Mouse (Mus musculus): ENCODE measurements at regions not wholly inside any gene's neighbourhood (a gene's known extent, or its start where the extent isn't known, plus 50 kb on each side); places are given as distances from the start of the nearest gene placed in this dataset.
A peak's percentile ranks its signal among the peaks of the same experiment; 100 is the strongest.

DNA sequence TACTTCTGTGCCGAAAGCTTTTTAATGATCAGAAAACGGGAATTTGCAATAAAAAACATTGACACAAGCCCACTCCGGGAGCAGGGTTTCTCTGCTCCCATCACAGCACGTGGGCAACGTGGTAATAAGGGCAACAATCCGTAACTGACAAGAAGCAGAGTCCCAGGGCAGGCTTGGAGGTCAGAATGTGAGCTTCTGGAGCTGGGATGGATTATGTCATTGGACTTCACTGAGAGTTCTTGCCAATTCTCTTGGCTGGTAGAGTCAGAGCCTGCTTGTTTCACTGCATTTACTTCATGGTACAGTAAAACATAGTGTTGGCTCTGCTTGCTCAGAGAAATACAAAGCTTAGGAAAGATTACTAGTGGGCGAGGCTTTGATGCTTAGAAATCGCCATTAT is 252.7 kb downstream of the Lmo4 start:
- no peak overlapping the region for H3K9ac ChIP-seq (replicated peaks)
- H3K9me3 ChIP-seq, result no peaks in the 10 kb centered on the region
- H3K4me2 ChIP-seq (replicated peaks), result no peak overlapping the region
- H3K27me3 ChIP-seq, result no peaks in the 10 kb centered on the region
- no peak for ATAC-seq
- H3K27ac ChIP-seq, result no peak overlapping the region
- no peaks in the 10 kb centered on the region for H3K36me3 ChIP-seq
- H3K4me1 ChIP-seq (replicated peaks), result peaks cover 8% of the 10 kb centered on the region
- no peak overlapping the region for H3K4me3 ChIP-seq (replicated peaks)
- WGBS, result 82% methylated on average over 8 of the region's 8 CpGs

DNA sequence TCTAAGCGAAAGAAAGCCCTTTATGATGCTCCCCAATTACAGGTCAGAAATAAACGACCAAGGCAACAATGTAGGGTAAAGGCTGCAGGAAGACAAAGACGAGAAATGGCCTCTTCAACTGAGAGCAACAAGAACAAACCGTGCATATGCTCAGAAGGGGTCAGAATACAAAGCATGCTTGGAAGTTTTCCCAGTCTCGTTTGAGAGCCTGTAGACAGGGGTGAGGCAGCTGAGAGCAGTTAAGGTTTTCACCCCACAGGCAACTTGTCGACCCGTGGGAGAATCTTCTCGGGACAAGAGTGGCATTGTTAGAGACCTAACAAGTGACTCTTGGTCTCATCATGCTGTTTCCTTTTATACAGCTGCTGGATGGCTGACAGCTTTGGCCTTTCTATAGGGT is 255.4 kb downstream of the Lmo4 start:
- no peaks in the 10 kb centered on the region for H3K9me3 ChIP-seq
- H3K4me1 ChIP-seq (replicated peaks), result peaks cover 11% of the 10 kb centered on the region
- ATAC-seq, result peak; percentile 58; the same call in 1 of the 2 replicates
- H3K4me2 ChIP-seq (replicated peaks), result no peak overlapping the region
- H3K27me3 ChIP-seq, result no peaks in the 10 kb centered on the region
- 47% methylated on average over 8 of the region's 8 CpGs for WGBS
- H3K36me3 ChIP-seq, result no peaks in the 10 kb centered on the region
- H3K27ac ChIP-seq, result no peak overlapping the region
- H3K4me3 ChIP-seq (replicated peaks), result no peak overlapping the region
- no peak overlapping the region for H3K9ac ChIP-seq (replicated peaks)

DNA sequence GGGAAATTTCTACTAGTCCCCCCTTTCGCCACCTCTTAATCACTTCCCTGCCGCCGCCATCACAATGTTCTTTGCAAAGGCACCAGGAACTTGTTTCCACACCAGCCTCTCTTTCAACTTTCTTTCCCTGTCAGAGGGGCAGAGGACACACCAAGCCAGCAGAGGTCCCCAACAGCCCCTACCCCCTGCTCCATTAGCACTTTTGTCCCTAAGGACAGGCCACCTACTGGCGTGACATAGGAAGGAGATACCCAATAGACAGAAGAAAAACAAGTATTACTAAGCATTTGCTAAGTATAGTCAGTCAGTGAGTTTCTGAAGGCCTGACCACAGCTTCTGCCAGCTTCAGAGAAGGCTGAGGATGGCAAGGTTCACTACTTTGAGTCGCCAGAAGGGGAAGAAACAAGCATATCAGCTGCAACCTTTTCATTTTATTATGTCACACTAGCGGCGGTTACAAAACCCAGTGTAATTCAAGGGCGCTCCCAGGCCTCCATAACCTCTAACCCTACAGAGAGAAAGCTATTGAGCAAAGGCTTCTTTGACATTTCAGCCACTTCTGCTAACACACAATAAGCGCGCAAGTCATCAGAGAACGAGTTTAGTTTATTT is 255.9 kb downstream of the Lmo4 start:
- no peaks in the 10 kb centered on the region for H3K9me3 ChIP-seq
- H3K4me2 ChIP-seq (replicated peaks), result no peak overlapping the region
- H3K9ac ChIP-seq (replicated peaks), result no peak overlapping the region
- no peak overlapping the region for H3K27ac ChIP-seq
- no peaks in the 10 kb centered on the region for H3K36me3 ChIP-seq
- no peaks in the 10 kb centered on the region for H3K27me3 ChIP-seq
- peak; percentile 34; the same call in 1 of the 2 replicates for ATAC-seq
- 74% methylated on average over 11 of the region's 11 CpGs for WGBS
- H3K4me1 ChIP-seq (replicated peaks), result peaks cover 11% of the 10 kb centered on the region
- H3K4me3 ChIP-seq (replicated peaks), result no peak overlapping the region

DNA sequence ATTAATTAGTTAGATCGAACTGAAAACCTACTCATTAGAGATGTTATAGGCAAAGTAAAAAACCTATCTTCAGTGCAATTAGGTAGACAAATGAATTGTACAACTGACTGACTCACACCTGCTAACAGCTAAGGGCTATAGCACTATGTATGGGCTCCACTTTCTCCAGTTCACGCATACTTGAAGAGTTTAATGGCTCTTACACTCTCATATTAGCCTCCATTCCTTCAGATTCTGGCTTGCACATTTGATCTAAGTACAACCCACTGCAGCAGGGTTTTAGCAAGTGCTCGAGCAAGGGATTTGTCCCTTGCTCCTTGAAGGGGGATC is 257.1 kb downstream of the Lmo4 start:
- no peak for ATAC-seq
- H3K9ac ChIP-seq (replicated peaks), result no peak overlapping the region
- H3K9me3 ChIP-seq, result no peaks in the 10 kb centered on the region
- H3K36me3 ChIP-seq, result no peaks in the 10 kb centered on the region
- WGBS, result 68% methylated on average over 3 of the region's 3 CpGs
- H3K4me3 ChIP-seq (replicated peaks), result no peak overlapping the region
- H3K4me2 ChIP-seq (replicated peaks), result no peak overlapping the region
- no peak overlapping the region for H3K27ac ChIP-seq
- peaks cover 11% of the 10 kb centered on the region for H3K4me1 ChIP-seq (replicated peaks)
- H3K27me3 ChIP-seq, result no peaks in the 10 kb centered on the region

DNA sequence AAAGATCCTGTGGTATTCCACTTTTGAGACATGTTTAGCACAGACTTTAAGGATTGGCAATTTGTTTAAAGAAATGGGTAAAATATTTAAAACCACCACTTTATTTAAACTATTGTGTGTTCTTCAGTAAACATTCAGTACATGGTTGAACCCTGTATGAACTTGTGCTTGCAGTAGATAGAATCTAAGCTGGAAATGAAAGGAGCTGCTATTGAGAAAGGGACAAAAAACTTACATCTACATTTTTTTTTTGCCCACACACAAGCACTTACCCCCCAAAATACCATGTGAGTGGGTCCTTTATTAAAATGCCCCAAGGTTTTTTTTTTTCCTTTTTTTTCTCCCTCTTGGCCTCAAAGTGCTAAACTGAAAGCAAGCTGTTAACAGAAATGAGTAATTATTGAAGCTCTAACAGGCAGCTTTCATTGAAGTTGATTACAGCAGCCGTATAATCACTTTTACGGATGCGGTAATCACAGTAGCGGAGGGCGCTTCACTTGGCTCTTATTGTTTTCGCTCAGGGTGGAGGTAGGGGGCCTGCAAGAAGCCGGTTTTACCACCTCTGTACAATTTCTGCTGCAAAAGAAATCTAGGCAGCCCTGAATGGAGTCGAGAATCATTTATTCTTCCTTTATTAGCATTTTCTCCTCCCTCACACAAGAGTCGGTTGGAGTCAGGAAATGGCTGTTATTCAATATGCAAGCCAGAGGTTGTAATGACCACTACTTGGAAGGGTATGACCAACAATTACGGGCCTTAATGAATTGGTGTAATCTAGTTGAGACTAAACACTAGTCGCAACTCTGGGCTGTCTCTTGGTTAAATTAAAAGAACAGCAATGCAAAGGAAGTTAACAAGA is 257.7 kb downstream of the Lmo4 start:
- WGBS, result 25% methylated on average over 11 of the region's 11 CpGs
- Histone ChIP-seq H3K36me3 (no peaks in the 10 kb centered on the region), H3K4me1 (replicated peaks) (peaks cover 11% of the 10 kb centered on the region), H3K9ac (replicated peaks) (no peak overlapping the region), H3K27me3 (no peaks in the 10 kb centered on the region), H3K9me3 (no peaks in the 10 kb centered on the region), H3K4me2 (replicated peaks) (peak overlapping the region; percentile 36), H3K4me3 (replicated peaks) (no peak overlapping the region), H3K27ac (0 out of 2 replicates have a peak overlapping the region, but pooled peaks have one; percentile 9)
- 0 out of 2 replicates have a peak, but pooled peaks have one; percentile 55 for ATAC-seq

DNA sequence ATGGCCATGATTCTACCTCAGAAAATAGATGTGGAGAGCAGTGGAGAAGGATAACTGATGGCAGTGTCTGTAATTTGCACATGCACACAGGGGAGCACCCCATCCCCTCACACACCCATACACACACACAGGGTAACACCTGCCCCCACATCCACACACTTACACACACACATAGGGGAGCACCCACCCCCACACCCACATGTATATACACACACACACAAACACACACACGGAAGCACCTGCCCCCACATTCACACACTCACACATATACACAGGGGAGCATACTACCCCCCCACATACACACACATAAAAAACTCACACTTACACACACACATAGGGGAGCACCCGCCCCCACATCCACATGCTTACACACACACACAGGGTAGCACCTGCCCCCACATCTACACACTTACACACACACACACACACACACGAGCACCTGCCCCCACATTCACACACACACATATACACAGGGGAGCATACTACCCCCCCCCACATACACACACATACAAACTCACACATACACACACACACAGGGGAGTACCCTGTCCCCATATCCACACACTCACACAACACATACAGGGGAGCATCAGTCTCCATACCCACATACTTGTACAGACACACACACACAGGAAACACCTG is 265.8 kb downstream of the Lmo4 start:
- H3K27ac ChIP-seq, result no peak overlapping the region
- H3K4me2 ChIP-seq (replicated peaks), result no peak overlapping the region
- no peaks in the 10 kb centered on the region for H3K4me1 ChIP-seq (replicated peaks)
- no peak overlapping the region for H3K4me3 ChIP-seq (replicated peaks)
- no peak overlapping the region for H3K9ac ChIP-seq (replicated peaks)
- ATAC-seq, result peak; percentile 56
- H3K9me3 ChIP-seq, result no peaks in the 10 kb centered on the region
- 88% methylated on average over 3 of the region's 3 CpGs for WGBS
- H3K36me3 ChIP-seq, result no peaks in the 10 kb centered on the region
- no peaks in the 10 kb centered on the region for H3K27me3 ChIP-seq

DNA sequence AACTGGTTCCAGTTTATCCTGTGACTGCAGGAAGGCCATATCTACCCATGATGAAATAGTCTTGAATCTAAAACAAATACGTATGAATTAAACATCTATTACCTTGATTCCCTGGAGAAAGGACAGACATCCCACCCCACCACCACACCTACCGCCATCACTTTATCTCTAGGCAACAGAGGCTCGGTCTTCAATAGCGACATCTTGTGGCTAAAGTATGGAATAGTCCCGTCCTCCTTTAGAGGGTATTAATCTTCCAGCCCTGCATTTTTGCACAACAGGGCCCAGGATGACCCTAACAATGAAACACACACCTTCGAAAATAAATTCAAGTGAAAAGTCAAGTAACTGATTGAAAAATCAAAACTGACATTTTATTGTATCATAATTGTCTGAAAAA is 279.7 kb downstream of the Lmo4 start:
- no peak overlapping the region for H3K9ac ChIP-seq (replicated peaks)
- H3K4me2 ChIP-seq (replicated peaks), result no peak overlapping the region
- 56% methylated on average over 6 of the region's 6 CpGs for WGBS
- H3K9me3 ChIP-seq, result no peaks in the 10 kb centered on the region
- no peak for ATAC-seq
- H3K27ac ChIP-seq, result no peak overlapping the region
- no peaks in the 10 kb centered on the region for H3K4me1 ChIP-seq (replicated peaks)
- H3K36me3 ChIP-seq, result no peaks in the 10 kb centered on the region
- no peaks in the 10 kb centered on the region for H3K27me3 ChIP-seq
- H3K4me3 ChIP-seq (replicated peaks), result no peak overlapping the region

DNA sequence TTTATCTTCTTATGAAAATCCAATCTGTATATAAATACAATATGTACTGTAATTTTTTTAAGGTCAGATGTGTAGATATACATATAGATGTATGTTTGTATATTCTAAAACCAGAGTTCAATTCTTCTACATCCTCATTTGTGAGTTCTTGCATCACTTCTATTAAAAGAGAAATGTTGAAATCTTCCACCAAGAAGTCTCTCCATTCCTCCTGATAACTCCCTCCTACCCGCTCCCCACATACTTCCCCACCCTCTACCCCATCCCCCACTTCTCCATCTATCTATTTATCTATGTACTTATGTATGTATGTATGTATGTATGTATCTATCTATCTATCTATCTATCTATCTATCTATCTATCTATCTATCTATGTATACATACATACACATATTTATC is 285.3 kb downstream of the Lmo4 start:
- Histone ChIP-seq H3K27ac (no peak overlapping the region), H3K4me1 (replicated peaks) (no peaks in the 10 kb centered on the region; the same call in 1 of the 2 replicates), H3K4me2 (replicated peaks) (no peak overlapping the region), H3K36me3 (no peaks in the 10 kb centered on the region), H3K9ac (replicated peaks) (no peak overlapping the region), H3K4me3 (replicated peaks) (no peak overlapping the region), H3K9me3 (no peaks in the 10 kb centered on the region), H3K27me3 (no peaks in the 10 kb centered on the region)
- 89% methylated on average over 1 of the region's 1 CpGs for WGBS
- no peak for ATAC-seq

DNA sequence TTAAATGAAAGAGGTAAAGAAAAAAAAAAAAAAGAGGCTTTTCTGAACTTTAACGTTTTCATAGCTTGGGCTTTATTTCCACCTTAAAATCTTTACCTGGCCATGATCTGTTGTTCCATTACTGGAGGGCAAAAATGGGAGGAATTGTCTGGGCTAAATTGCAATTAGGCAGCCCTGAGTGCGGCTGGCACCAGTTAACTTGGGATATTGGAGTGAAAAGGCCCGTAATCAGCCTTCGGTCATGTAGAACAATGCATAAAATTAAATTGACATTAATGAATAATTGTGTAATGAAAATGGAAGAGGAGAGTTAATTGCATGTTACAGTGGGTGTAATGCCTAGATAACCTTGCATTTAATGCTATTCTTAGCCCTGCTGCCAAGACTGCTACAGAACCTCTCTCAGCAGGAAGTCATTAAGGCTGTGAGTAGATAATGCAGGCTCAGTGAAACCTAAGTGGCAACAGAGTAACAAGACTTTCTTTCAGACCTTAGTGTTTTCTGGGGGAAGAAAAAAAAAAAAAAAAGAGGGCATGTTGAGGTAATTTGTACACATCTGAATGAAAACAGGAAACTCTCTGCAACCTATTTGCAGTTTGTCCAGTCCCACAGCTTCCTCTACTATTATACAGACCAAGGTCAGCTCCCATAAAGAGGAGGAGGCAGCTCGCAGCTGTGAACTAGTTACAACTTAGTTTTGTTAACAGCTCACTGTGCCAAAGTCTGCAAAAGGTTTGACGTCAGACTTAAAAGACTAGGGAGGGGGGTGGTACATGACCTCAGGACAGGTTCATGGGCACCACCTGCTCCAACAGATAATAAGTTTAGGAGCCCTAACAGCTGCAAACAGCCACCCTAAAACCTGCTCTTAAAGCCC is 290.4 kb downstream of the Lmo4 start:
- no peaks in the 10 kb centered on the region for H3K36me3 ChIP-seq
- H3K9me3 ChIP-seq, result no peaks in the 10 kb centered on the region
- no peak overlapping the region for H3K9ac ChIP-seq (replicated peaks)
- no peak overlapping the region for H3K27ac ChIP-seq
- H3K4me3 ChIP-seq (replicated peaks), result no peak overlapping the region
- peak; percentile 75 for ATAC-seq
- no peak overlapping the region for H3K4me2 ChIP-seq (replicated peaks)
- H3K4me1 ChIP-seq (replicated peaks), result no peaks in the 10 kb centered on the region; the same call in 1 of the 2 replicates
- 42% methylated on average over 6 of the region's 6 CpGs for WGBS
- no peaks in the 10 kb centered on the region for H3K27me3 ChIP-seq

DNA sequence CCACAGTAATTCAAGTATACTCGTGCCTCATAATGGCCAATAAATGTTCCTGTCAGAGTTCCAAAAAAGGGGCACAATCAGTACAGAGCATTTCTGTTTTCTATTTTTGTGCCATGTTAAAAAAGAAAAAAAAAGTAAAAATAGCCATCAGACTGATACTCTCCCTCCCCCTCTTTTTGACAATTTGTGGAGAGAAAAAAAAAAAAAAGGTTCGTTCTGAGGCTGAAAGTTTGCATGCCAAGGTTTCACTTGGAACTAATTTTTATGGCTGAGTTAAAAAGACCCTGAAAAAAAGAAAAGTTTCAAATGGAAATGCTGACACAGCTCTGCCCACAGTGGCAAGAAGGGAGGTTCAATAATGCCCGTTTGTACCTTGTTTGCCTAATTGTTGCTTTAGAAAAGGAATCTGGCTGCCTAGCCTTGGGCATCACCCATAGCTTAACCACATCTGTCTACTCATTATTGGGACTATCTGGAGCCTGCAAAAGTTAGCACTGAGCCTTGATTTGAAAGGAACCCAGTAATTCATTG is 291.9 kb downstream of the Lmo4 start:
- no peak overlapping the region for H3K4me3 ChIP-seq (replicated peaks)
- no peaks in the 10 kb centered on the region; the same call in 1 of the 2 replicates for H3K4me1 ChIP-seq (replicated peaks)
- H3K9ac ChIP-seq (replicated peaks), result no peak overlapping the region
- ATAC-seq, result no peak
- H3K4me2 ChIP-seq (replicated peaks), result no peak overlapping the region
- H3K9me3 ChIP-seq, result no peaks in the 10 kb centered on the region
- WGBS, result 67% methylated on average over 3 of the region's 3 CpGs
- no peaks in the 10 kb centered on the region for H3K36me3 ChIP-seq
- no peaks in the 10 kb centered on the region for H3K27me3 ChIP-seq
- no peak overlapping the region for H3K27ac ChIP-seq

DNA sequence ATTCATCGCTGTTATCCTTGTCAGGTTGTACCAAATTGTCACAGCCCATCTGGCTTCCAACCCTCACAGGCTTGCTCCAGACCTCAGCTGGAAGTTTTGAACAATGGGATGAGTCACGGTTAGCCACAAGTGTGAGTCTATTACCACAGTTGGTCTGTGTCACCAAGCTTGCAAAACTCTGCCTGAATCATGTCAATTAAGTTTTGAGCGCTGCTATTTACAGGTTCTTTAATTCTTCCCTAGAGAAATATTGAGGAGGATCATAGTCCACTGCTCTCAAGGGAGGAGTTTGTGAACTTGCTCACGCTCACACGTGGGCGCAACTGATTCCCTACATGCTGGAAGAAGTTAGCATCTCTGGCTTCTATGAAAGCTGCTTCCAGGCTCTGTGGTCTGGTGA is 292.6 kb downstream of the Lmo4 start:
- no peak overlapping the region for H3K4me2 ChIP-seq (replicated peaks)
- no peaks in the 10 kb centered on the region for H3K9me3 ChIP-seq
- no peak for ATAC-seq
- no peaks in the 10 kb centered on the region for H3K36me3 ChIP-seq
- 78% methylated on average over 6 of the region's 6 CpGs for WGBS
- H3K27me3 ChIP-seq, result no peaks in the 10 kb centered on the region
- H3K4me3 ChIP-seq (replicated peaks), result no peak overlapping the region
- no peaks in the 10 kb centered on the region; the same call in 1 of the 2 replicates for H3K4me1 ChIP-seq (replicated peaks)
- H3K27ac ChIP-seq, result no peak overlapping the region
- H3K9ac ChIP-seq (replicated peaks), result no peak overlapping the region

Measured in midbrain, embryonic 13.5 days (tissue).